Mouse (Mus musculus): Measurements from ENCODE around the gene Pik3cd.
A peak's percentile ranks its signal among the peaks of the same experiment; 100 is the strongest.

DNA sequence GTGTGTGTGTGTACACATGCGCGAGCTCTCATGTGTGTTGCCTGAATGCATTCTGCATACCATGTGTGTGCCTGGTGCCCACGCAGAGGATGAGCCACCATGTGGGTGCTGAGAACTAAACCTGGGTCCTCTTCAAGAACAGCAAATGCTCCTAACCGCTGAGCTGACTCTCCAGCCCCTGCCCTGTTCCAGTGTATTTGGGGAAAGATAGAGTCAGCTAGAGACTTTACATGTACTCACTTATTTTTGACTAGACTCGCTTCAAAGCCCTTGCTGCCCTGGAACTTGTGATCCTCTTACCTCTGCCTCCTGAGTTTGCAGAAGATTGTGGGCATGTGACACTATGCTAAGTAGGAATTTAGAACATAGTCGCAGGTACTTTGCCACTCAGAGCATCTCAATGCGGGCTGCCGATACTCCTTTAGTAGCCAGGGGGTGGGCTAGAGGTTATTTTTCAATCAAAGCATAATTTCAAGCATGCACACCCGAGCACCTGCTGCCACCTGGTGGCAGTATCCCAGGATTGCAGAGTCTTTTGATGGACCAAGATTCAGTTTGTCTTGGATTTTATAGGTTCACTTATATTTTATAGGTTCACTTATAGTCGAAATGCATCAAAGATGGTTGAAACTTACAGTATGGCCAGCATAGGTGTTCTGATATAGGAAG lies 90.9 kb downstream of the Pik3cd start:
- TF ChIP-seq CTCF (IDR thresholded peaks at IDR 0.05; ENCODE audit: control insufficient read depth, insufficient read depth, low read length), result peak; percentile 78
- TF ChIP-seq POLR2A (IDR thresholded peaks at IDR 0.05; ENCODE audit: borderline replicate concordance, control insufficient read depth, low read depth, low read length), result no peak
